Mouse (Mus musculus) testis, adult 10 weeks (tissue): ENCODE data around the gene Kcnip4. TPM values are rescaled to one million over a fixed set of nuclear protein-coding genes. Genes with fewer than 3 reads are reported as not detected.

Experiments used
- polyA plus RNA-seq: library from polyadenylated mRNA; stranded (reverse); fragments of 350-450 nt; fragmentation: Illumina TruSeq; extraction: RNeasy Lipid Tissue Mini Kit (QIAGEN cat#74804); gene quantifications from one replicate; pipeline ENCODE4 v1.2.3, GENCODE M21; 2014; ENCODE audit warnings: low read depth, low replicate concordance

The Kcnip4 gene
- polyA plus RNA-seq = 23.0 TPM

GRCm38 (mm10) chr5:49524394-49525241 lies at the start of gene Kcnip4:
Gene Kcnip4 (minus strand): TSS chr5:49524907.

